Mouse (Mus musculus) neural tube, embryonic 12.5 days (tissue): Measurements from ENCODE around the gene Dhrs11. TPM values are rescaled to one million over a fixed set of nuclear protein-coding genes. Genes with fewer than 3 reads are reported as not detected.

Experiments used
- ATAC-seq: fragments of 200-750 bp; cut with Nextera tagmentation; 2 replicates; pipeline ENCODE4 v1.8.0; 2017; ENCODE audit warnings: low read depth, mild to moderate bottlenecking, moderate TSS enrichment, moderate library complexity; ENCODE audit not compliant: low FRiP score
- H3K27ac ChIP-seq: fragments of 300-500 bp; sonication (generic); 2 replicates; pipeline ENCODE4 v1.5.1; 2016
- H3K27me3 ChIP-seq: fragments of 300-500 bp; sonication (generic); replicated peaks from 2 replicates; pipeline ENCODE4 v1.6.1; 2016; ENCODE audit warnings: mild to moderate bottlenecking
- H3K36me3 ChIP-seq: fragments of 300-500 bp; sonication (generic); 2 replicates; pipeline ENCODE4 v1.6.1; 2016; ENCODE audit warnings: mild to moderate bottlenecking
- H3K4me1 ChIP-seq: fragments of 300-500 bp; sonication (generic); 2 replicates; pipeline ENCODE4 v1.6.1; 2016
- H3K4me2 ChIP-seq: fragments of 300-500 bp; sonication (generic); replicated peaks from 2 replicates; pipeline ENCODE4 v1.6.1; 2016; ENCODE audit warnings: mild to moderate bottlenecking
- H3K4me3 ChIP-seq: fragments of 300-500 bp; sonication (generic); 2 replicates; pipeline ENCODE4 v1.5.1; 2016
- H3K9ac ChIP-seq: fragments of 300-500 bp; sonication (generic); 2 replicates; pipeline ENCODE4 v1.6.1; 2016; ENCODE audit warnings: mild to moderate bottlenecking
- H3K9me3 ChIP-seq: fragments of 300-500 bp; sonication (generic); 2 replicates; pipeline ENCODE4 v1.6.1; 2016; ENCODE audit warnings: mild to moderate bottlenecking
- WGBS: fragments of 180-500 bp; shearing (Covaris S2); methylation state at CpG from one replicate; pipeline ENCODE4 v1.1.7; 2016; 5-methylcytosine and 5-hydroxymethylcytosine counted together
- polyA plus RNA-seq: library from polyadenylated mRNA; unstranded; fragments of >200 nt; fragmentation: Nextera tagmentation; extraction: Ambion mirVana; gene quantifications from 2 replicates; pipeline ENCODE4 v1.2.1, GENCODE M21; 2016

The Dhrs11 gene
- polyA plus RNA-seq, 1 experiment from 2014 or later = 8.9 TPM

DNA sequence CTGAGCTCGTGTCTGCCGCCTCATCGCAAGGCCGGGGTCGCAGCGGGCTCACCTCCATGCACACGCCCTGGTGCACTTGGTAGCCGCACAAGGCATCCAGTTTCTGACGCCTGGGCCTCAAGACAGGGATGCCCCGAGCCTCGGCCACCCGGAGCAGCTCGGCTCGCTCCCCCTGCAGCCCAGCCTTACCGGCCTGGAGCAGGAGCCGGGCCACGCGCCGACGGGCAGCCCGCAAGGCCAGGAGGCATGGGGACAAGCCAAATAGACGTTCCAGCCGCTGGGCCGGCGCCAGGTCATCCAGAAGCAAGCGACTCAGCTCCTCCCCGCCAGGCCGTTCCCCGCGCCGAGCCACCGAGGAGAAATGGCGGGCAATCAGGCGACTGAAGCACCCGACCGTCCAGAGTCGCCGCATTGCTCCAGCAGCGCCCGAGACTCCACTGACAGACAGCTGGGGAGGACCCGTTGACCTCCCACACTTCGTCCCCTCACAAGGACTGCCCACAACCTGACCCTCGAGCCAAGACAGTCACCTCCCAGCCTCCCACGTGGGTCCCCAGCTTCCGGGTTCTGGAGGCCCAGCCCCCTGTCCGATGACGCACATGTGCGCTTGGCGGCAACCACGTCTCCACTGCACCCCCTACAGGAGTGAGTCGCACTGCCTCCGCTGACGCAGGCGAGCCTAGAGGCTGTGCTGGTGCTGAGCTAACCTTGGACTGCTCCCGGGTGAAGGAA lies 9.7 kb downstream of the Dhrs11 start, which contains the start of gene Mrm1:
Gene Mrm1 (minus strand): TSS at position 555 of the 732 bp plus-strand sequence.
- WGBS = under 1% methylated on average over 55 of the region's 55 CpGs
- Histone ChIP-seq H3K27me3 (no peaks in the 10 kb centered on the region), H3K9me3 (no peaks in the 10 kb centered on the region), H3K27ac (no peak within 1 kb of the TSS), H3K4me3 (peak within 1 kb of the TSS; percentile 59), H3K9ac (peak within 1 kb of the TSS; percentile 70), H3K4me1 (peaks cover 7% of the 10 kb centered on the region), H3K36me3 (no peaks in the 10 kb centered on the region), H3K4me2 (peak within 1 kb of the TSS; percentile 100)
- ATAC-seq = peak; percentile 79

DNA sequence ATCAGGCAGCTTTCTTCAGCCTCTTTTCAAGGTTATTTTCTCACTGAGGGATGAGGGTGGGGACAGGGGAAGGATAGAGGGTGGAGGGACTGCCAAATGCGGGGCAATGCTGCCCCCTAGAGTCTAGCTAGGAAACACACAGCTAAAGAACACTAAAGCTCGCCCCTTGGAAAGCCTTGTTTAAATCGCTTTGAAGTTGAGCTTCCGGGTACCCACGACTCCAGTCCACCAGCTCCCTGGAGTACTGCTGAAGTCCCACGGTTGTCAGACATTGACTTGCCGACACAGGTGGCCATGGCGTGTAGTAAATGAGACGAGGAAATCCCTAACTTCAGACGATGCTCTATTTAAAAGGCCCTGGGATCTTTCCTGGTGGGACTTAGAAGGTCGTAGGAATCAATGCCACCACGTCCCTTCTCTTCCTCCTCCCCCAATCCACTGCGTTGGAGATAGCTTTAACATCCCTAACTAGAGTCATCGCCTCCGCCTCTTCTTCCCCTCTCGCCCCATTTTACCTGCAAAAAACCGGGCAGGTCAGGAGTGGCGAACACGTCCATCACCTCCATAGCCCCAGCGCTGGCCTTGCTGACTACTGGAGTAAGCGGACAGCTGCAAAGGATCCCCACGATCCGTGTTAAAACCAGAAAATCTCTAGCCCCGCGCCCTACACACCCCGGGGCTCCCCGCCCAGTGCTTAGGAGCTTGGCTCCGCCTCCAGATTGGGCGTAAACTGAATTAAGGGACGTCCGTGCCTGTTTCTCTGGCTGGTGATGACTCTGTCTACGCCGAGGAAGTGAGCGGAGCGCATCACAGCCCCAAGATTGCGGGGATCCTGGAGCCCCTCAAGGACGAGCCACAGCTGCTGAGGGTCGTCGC lies 10.5 kb downstream of the Dhrs11 start:
- Histone ChIP-seq H3K4me2 (peak overlapping the region; percentile 100), H3K9me3 (no peaks in the 10 kb centered on the region), H3K4me1 (peaks cover 7% of the 10 kb centered on the region), H3K27me3 (no peaks in the 10 kb centered on the region), H3K27ac (no peak overlapping the region), H3K4me3 (peak overlapping the region; percentile 59), H3K36me3 (no peaks in the 10 kb centered on the region), H3K9ac (peak overlapping the region; percentile 70)
- peak; percentile 73 for ATAC-seq
- under 1% methylated on average over 39 of the region's 39 CpGs for WGBS

DNA sequence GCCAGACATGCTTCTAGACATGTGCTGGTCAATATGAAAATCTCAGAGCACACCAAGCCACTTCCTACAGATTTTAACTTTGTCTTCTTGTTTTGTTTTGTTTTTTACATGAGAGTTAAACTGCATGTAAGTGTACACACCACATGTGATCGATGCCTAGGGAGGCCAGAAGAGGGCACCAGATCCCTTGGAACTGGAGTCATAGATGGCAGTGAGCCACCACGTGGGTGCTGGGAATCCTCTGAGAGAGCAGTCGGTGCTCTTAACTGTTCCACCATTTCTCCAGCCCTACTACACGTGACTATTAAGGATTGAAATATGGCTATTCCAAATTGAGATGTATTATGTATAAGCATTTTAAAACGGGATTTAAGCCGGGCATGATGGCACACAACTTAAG lies 11.4 kb downstream of the Dhrs11 start:
- no peak overlapping the region for H3K4me2 ChIP-seq
- peaks cover 7% of the 10 kb centered on the region for H3K4me1 ChIP-seq
- no peaks in the 10 kb centered on the region for H3K9me3 ChIP-seq
- no peak overlapping the region for H3K4me3 ChIP-seq
- no peaks in the 10 kb centered on the region for H3K27me3 ChIP-seq
- H3K9ac ChIP-seq = no peak overlapping the region
- 81% methylated on average over 6 of the region's 6 CpGs for WGBS
- H3K27ac ChIP-seq = no peak overlapping the region
- ATAC-seq = no peak
- no peaks in the 10 kb centered on the region for H3K36me3 ChIP-seq

DNA sequence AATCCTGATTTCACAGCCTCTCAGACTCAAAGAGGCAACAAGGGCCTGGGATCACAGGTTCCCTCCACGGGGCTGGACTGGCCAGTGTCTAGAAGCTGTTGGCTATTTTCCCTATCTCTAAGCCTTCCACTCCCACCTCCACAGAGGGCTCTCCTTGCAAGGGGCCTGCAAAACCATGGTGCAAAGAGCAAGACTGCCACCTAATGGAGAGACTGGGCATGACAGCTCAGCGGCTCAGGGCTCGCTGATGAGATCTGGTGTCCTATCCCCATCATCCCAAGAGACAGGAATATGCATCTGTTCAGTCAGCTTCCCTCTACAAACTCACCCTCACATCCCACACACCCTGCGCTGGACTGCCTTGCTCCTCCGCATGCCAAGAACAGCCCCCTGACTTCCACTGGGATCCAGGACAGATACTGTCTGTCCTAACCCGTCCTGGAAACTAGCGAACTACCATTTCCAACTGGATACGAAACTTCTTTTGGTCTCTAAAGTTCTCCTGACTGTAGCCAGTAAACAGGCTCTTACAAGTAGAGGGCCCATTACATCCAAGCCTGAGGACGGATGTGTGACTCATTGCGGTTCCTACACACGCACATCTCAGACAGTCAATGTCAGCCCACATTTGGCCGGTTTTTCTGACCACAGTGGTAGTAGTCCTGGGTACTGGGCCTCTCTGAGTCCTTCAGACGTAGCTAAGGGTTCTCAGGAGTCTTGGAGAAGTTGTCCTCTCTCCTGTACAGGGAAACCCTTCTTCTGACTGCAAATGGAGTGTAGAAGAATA lies 14.9 kb downstream of the Dhrs11 start:
- H3K36me3 ChIP-seq = no peaks in the 10 kb centered on the region
- H3K9me3 ChIP-seq = no peaks in the 10 kb centered on the region
- 58% methylated on average over 13 of the region's 13 CpGs for WGBS
- H3K4me1 ChIP-seq = peaks cover 7% of the 10 kb centered on the region
- peak; percentile 30; the same call in 1 of the 2 replicates for ATAC-seq
- no peak overlapping the region for H3K27ac ChIP-seq
- H3K4me3 ChIP-seq = no peak overlapping the region
- no peaks in the 10 kb centered on the region for H3K27me3 ChIP-seq
- no peak overlapping the region for H3K4me2 ChIP-seq
- H3K9ac ChIP-seq = no peak overlapping the region

DNA sequence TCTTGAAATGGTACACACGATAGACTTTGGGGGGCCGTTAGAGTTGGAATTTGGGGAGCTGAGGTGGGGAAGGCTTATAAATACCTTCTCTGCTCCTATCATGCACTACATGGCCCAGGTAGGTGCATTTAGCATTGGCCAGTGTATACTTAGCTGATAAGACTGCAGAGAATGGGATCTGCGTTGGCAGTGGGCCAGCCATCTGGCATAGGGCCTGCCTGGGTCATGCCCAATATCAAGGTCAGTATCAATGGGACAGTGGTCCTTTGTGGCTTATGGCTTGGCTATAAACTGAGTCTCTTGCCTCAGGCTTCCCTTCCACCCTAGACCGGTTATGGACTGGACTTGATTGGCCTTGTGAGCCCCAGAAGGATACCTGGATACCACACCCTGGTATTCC lies 24.4 kb downstream of the Dhrs11 start:
- Histone ChIP-seq H3K4me2 (no peak overlapping the region), H3K27me3 (no peaks in the 10 kb centered on the region), H3K9me3 (no peaks in the 10 kb centered on the region), H3K9ac (no peak overlapping the region), H3K36me3 (no peaks in the 10 kb centered on the region), H3K4me1 (no peaks in the 10 kb centered on the region), H3K4me3 (no peak overlapping the region), H3K27ac (no peak overlapping the region)
- ATAC-seq = no peak
- WGBS = 94% methylated on average over 4 of the region's 4 CpGs

DNA sequence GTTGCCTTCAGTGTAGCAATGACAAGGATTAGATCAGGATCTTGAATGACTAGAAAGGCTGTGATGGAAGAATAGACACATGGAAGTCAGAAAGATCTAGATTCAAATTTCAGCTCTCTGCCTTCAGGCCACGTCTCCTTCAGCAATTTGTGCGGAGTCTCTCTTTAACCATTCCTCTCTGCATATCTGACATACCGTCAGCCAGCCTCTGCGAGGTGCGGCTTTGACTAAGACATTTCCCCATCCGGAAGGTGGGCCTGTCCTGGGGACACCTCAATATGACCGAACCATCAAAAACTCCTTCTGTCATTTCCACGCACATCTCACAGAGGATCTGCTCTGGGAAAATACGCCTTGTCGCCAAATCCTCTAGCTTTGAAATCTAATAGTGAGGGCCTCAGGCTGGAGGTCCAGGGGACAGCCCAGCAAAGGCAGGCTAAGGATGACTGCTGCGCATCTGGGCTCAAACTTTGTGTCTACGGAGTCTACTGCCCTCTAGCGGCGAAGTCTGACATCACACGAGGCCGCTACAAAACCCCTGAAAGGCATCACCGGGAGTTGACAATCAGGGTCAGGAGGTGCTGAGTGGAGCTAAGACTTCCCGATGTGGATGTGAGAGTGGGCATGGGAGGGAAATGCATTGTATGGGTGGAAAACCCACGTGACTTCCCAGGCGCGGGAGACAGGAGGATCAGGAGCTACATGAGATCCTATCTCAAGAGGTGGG lies 31.0 kb downstream of the Dhrs11 start:
- H3K4me3 ChIP-seq = no peak overlapping the region
- no peaks in the 10 kb centered on the region for H3K36me3 ChIP-seq
- H3K9me3 ChIP-seq = no peaks in the 10 kb centered on the region
- peaks cover 7% of the 10 kb centered on the region; the same call in 1 of the 2 replicates for H3K4me1 ChIP-seq
- 0 out of 2 replicates have a peak overlapping the region, but pooled peaks have one; percentile 14 for H3K4me2 ChIP-seq
- no peak overlapping the region for H3K9ac ChIP-seq
- peaks cover 4% of the 10 kb centered on the region; the same call in 1 of the 2 replicates for H3K27me3 ChIP-seq
- WGBS = 21% methylated on average over 21 of the region's 21 CpGs
- no peak for ATAC-seq
- H3K27ac ChIP-seq = no peak overlapping the region

DNA sequence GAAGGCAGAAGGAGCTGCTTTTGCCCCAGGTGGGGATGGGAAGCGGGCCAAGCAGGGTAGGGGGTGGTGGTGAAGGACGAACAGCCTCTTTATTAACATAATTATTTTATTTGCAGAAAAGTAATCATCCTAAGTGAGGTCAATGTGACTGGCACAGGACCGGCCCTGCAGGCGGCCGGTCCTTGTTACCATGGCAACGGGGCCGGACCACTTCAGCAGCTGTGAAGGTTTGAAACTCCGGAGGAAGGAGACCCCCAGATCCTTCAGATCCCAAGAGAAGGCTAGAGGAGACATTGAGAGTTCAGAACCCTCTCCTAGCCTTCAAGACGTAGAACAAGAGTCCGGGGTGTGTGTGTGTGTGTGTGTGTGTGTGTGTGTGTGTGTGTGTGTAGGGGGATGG lies 31.8 kb downstream of the Dhrs11 start:
- H3K4me2 ChIP-seq = 0 out of 2 replicates have a peak overlapping the region, but pooled peaks have one; percentile 14
- no peak overlapping the region for H3K9ac ChIP-seq
- WGBS = 28% methylated on average over 10 of the region's 10 CpGs

DNA sequence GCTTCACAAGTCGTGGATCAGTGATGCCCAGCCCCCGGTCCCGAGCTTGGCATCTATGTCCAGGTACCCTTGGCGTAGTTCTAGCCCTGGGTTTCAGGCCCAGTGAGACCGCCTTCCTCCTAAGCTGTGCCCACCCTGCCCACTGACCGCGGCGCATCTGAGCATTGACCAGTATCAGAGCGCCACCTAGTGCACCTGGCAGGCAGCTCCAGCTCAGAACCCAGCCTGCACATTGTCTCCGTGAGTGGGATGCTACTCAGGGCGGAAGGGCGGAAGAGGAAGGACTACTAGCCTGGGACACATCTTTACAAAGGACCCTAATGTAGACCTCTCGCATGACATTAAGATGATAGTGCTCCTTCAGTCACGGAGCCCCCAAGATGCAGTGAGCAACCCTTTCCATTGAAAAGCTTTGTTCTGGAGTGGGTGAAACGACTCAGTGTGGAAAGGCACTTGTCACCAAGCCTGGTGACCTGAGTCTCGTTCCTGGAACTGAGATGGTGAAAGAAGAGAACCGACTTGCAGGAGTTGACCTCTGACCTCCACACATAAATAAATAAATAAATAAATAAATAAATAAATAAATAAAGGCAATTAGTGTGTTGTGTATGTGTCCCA lies 34.2 kb downstream of the Dhrs11 start:
- H3K27ac ChIP-seq = no peak overlapping the region
- no peaks in the 10 kb centered on the region for H3K36me3 ChIP-seq
- peak overlapping the region; percentile 44; the same call in 1 of the 2 replicates for H3K9ac ChIP-seq
- H3K27me3 ChIP-seq = peaks cover 4% of the 10 kb centered on the region; the same call in 1 of the 2 replicates
- H3K4me3 ChIP-seq = no peak overlapping the region
- ATAC-seq = peak; percentile 71; the same call in 1 of the 2 replicates
- WGBS = 12% methylated on average over 17 of the region's 17 CpGs
- peak overlapping the region; percentile 36 for H3K4me2 ChIP-seq
- H3K4me1 ChIP-seq = peaks cover 7% of the 10 kb centered on the region; the same call in 1 of the 2 replicates
- no peaks in the 10 kb centered on the region for H3K9me3 ChIP-seq

More for the DNA sequence above, 31.8 kb downstream of the Dhrs11 start:
- Histone ChIP-seq H3K9me3 (no peaks in the 10 kb centered on the region), H3K27ac (no peak overlapping the region), H3K4me3 (no peak overlapping the region), H3K27me3 (peaks cover 4% of the 10 kb centered on the region; the same call in 1 of the 2 replicates), H3K4me1 (peaks cover 7% of the 10 kb centered on the region; the same call in 1 of the 2 replicates), H3K36me3 (no peaks in the 10 kb centered on the region)
- ATAC-seq = no peak

DNA sequence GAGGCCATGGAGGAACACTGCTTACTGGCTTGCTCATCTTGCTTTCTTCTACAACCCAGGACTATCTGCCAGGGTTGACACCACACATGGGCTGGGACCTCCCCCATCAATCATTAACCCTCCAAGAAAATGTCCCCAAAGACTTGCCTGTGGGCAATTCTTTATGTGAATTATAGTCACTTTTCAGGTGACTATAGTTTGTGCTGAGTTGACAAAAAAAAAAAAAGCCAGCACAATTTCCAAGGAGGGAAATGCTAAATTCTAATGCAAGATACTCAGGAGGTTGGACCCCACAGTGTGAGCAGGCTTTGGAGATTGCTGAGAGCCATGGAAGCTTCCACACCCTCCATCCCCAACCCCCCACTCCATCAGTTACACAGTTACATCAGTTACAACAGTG lies 35.2 kb downstream of the Dhrs11 start:
- ATAC-seq = no peak
- Histone ChIP-seq H3K4me1 (peaks cover 14% of the 10 kb centered on the region; the same call in 1 of the 2 replicates), H3K9me3 (no peaks in the 10 kb centered on the region), H3K9ac (no peak overlapping the region), H3K36me3 (no peaks in the 10 kb centered on the region), H3K27me3 (peaks cover 4% of the 10 kb centered on the region; the same call in 1 of the 2 replicates), H3K4me2 (no peak overlapping the region), H3K4me3 (no peak overlapping the region), H3K27ac (no peak overlapping the region)

DNA sequence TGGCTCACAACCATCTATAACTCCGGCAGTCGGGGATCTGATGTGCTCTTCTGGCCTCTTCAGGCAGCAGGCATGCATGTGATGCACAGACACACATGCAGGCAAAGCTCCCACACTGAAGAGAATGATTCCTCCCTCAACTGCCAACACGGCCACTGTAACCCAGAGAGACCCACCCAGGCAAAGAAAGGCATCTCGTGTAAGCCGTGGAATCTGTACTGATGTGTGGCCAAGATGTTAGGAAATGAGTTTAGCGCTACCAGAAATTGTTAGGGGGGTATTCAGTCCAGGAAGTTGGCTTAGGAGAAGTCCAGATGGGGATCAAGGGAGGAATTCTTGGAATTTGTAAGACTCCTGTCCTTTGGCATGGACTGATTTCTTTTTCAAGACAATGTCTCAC lies 38.4 kb downstream of the Dhrs11 start:
- 68% methylated on average over 6 of the region's 6 CpGs for WGBS
- H3K27ac ChIP-seq = no peak overlapping the region
- ATAC-seq = no peak
- 0 out of 2 replicates have a peak, but pooled peaks cover 2% of the 10 kb centered on the region for H3K27me3 ChIP-seq
- no peaks in the 10 kb centered on the region for H3K36me3 ChIP-seq
- H3K4me1 ChIP-seq = 0 out of 2 replicates have a peak, but pooled peaks cover 13% of the 10 kb centered on the region
- no peak overlapping the region for H3K4me2 ChIP-seq
- H3K9ac ChIP-seq = no peak overlapping the region
- H3K4me3 ChIP-seq = no peak overlapping the region
- no peaks in the 10 kb centered on the region for H3K9me3 ChIP-seq
